Mouse (Mus musculus): ENCODE data around the gene Dnaaf5. TPM values are rescaled to one million over a fixed set of nuclear protein-coding genes. Genes with fewer than 3 reads are reported as not detected.

Dnaaf5 gene
- polyA plus RNA-seq, 1 experiment from 2014 or later = 45.6 TPM

DNA sequence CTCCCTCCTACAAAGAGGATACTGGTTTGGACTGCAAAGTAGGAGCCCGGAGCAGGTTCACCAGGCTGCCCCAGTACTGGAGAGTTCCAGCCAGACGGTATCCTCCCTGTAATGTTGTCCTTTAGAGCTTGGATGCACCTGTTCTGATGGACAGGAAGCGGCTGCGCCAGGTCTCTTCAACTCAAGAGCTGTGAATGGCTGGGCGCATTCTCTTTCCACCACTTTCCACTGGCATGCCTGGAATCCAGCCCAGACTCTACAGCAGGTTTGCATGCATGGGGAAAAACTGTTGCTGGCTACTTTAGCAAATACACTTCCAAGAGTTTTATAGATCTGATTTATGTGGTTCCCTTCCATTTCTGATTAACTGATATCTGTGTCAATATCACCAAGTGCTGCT, 8.7 kb upstream of the Dnaaf5 start:
- CTCF ChIA-PET = no interaction called here
- no peak for DNase-seq (ENCODE audit: low read depth, low spot score)
- POLR2A ChIA-PET = interaction anchor here (1.1 kb wide), 1 partner anchor 194 kb away, joined by 3 read pairs; no protein-coding TSS in a partner anchor
- ATAC-seq = no peak
- TF ChIP-seq CTCF (IDR thresholded peaks at IDR 0.05) = no peak
- in situ Hi-C loops (cut with MboI; ENCODE audit: low pct_unique_long_range_greater_than_20kb) = no loop called here
- H3K27me3 ChIP-seq = no peaks in the 10 kb centered on the region

DNA sequence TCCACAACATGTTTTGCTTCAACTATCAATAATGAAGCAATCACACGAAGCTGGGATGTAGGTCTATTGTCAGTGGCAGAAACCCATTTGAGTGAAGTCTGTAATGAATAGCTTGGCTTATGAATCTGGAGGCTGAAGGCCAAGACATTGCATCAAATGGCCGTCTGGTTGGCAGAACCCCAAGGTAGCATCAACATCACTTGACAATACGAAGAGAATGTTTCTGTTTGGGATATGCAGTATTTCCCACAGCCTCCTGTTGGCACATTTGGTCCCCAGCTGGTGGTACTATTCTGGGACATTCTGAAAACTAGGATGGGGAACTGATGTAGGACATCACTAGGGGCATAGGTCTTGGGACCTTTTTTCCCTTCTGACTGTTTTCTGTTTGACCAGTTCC, 6.1 kb upstream of the Dnaaf5 start:
- H3K27me3 ChIP-seq = no peaks in the 10 kb centered on the region
- ChIA-PET CTCF (interaction anchor here (1.3 kb wide), 1 partner anchor 16 kb away, joined by 3 read pairs; no protein-coding TSS in a partner anchor), POLR2A (interaction anchor here (0.6 to 1.0 kb wide), 3 partner anchors 20 to 288 kb away, joined by 3 read pairs; no protein-coding TSS in a partner anchor)
- in situ Hi-C loops (cut with MboI; ENCODE audit: low pct_unique_long_range_greater_than_20kb) = no loop called here
- DNase-seq (ENCODE audit: low read depth, low spot score) = no peak
- ATAC-seq = no peak
- TF ChIP-seq CTCF (IDR thresholded peaks at IDR 0.05) = no peak

DNA sequence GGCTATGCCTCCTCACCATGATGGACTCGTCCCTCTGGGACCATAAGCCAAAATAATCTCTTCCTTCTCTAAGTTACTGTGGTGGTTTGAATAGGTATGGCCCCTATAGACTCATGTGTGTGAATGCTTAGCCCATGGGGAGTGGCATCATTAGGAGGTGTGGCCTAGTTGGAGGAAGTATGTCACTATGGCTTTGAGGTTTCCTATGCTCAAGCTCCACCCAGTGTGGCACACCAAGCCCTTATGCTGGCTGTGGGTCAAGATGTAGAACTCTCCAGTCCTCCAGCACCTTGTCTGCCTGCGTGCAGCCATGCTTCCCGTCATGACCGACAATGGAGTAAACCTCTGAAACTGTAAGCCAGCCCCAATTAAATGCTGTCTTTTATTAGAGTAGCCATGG, 4.3 kb upstream of the Dnaaf5 start:
- in situ Hi-C loops (cut with MboI; ENCODE audit: low pct_unique_long_range_greater_than_20kb) = no loop called here
- no peak for DNase-seq (ENCODE audit: low read depth, low spot score)
- no peak for TF ChIP-seq CTCF (IDR thresholded peaks at IDR 0.05)
- POLR2A ChIA-PET = no interaction called here
- H3K27me3 ChIP-seq = no peaks in the 10 kb centered on the region
- CTCF ChIA-PET = no interaction called here
- no peak for ATAC-seq

DNA sequence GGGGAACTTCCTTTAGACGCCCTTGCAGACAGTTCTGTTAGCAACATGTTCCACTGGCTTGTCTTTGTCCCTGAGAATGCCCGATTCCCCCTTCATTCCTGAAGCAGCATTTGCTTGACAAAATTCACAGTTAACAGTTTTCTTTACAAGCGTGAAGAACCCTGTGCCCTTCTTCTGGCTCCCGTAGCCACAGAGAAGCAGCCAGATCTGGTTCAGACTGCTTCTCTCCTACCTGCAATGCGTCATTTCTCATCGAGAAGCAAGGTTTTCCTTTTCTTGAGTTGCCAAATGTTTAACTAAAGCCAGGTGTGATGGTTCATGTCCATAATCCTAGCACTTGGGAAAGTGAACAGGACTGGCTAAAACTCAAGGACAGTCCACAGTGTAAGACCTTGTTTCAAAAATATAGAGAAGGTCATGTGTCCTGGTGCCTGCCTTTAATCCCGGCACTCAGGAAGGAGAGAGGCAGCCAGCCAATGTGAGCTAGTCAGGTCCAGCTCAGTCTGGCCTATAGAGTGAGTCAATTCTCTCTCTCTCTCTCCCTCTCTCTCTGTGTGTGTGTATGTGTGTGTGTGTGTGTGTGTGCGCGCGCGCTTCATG, 3.4 kb upstream of the Dnaaf5 start:
- no peak for TF ChIP-seq CTCF (IDR thresholded peaks at IDR 0.05)
- in situ Hi-C loops (cut with MboI; ENCODE audit: low pct_unique_long_range_greater_than_20kb) = no loop called here
- no peak for ATAC-seq
- no peaks in the 10 kb centered on the region for H3K27me3 ChIP-seq
- POLR2A ChIA-PET = no interaction called here
- CTCF ChIA-PET = no interaction called here
- no peak for DNase-seq (ENCODE audit: low read depth, low spot score)

DNA sequence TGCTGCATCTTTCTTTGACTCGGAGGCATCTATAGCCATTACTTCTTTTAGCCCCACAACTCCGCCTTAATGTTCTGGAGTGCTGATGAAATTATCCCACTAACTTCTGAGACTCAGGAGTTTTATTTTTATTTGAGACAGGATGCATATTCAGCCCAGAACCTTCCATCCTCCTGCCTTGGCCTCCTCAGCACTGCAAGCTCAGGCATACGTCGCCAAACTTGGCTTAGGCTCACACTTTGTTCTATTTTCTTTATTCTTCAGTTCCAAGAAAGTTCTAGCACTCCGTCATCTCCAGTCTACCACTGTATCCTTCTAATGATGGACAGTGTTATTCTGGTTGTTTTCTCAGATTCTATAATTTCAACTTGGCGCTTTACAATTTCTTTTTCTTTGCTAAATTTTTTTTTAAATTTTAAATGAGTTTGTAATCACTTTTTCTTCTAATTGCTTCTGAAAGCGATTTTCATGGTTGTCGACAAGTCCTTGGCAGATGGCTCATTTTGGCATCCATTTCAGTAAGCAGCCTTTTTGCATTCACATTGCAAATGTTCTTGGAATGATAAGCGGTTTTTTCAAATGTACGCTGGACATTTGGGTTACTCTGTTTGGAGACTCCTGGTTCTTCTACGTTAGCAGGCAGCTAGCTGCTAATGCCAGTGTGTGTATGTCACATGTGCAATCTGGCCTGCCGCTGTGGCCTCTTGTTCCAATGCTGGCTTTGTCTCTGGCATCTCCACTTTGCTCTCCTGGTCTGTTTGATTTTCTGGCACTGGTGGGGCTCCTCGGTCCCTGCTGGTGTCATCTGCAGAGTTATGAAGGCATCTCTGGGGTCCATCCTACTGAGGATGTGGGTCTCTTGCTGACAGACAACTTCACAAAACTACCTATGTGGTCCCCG, 2.6 kb upstream of the Dnaaf5 start:
- CTCF ChIA-PET = no interaction called here
- ATAC-seq = no peak
- in situ Hi-C loops (cut with MboI; ENCODE audit: low pct_unique_long_range_greater_than_20kb) = no loop called here

DNA sequence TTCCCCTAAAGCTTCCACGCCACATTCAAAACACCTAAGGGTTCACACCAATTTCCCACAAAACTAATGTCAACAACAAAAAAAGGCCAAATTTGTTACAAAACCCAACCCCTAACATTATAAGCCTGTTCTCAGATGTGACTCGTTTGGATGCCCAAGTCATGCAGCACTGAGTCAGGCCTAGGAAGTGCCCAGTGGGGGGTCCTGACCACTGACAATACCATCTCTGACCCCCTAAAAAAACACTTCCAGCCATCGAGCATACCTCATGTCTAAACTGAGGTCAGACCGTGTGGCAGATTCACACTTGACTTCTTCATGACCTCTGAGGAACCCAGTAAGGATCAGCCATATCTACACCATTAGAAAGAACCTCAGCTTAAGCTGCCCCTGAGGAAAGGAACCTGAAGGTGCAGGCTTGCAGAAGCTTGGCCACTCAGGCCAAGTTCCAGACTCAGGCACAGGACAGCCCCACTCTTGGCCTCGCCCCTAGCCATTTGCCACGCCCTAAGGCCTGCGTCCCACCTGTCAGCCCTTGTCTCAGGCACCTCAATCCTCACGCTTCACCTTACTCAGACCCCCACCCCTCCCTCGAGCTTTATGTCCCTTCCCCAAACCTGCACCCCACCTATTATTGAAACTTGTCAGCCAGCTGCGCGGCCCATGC, 884 bp upstream of the Dnaaf5 start:
- ChIA-PET CTCF (no interaction called here), POLR2A (interaction anchor here (0.6 to 0.9 kb wide), 2 partner anchors 13 to 14 kb away, joined by 3 read pairs; no protein-coding TSS in a partner anchor)
- DNase-seq (ENCODE audit: low read depth, low spot score) = peak; percentile 39
- TF ChIP-seq CTCF (IDR thresholded peaks at IDR 0.05) = no peak
- ATAC-seq = peak; percentile 32
- no peaks in the 10 kb centered on the region for H3K27me3 ChIP-seq
- in situ Hi-C loops (cut with MboI; ENCODE audit: low pct_unique_long_range_greater_than_20kb) = no loop called here

More for the DNA sequence above, 2.6 kb upstream of the Dnaaf5 start:
- no peaks in the 10 kb centered on the region for H3K27me3 ChIP-seq
- DNase-seq (ENCODE audit: low read depth, low spot score) = no peak
- POLR2A ChIA-PET = no interaction called here
- TF ChIP-seq CTCF (IDR thresholded peaks at IDR 0.05) = no peak

DNA sequence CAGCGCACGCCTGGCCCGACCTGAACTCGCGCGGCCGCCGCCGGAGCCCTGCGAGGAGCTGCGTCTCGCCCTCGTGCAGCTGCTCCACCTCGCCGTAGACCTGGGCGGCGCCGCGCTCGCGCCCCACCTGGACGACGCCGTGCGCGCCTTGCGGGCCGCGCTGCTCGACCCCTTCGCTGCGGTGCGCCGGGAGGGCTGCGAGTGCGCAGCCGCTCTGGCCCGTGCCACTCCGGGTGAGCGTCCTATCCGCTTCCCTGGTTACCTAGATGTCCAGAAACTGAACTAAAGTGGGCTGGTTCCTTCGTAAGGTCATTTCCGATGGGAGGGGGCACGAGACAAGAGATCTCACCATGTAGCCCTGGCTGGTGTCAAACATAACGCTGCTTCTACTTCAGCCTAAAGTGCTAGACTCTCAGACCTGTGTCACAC, 594 bp downstream of the Dnaaf5 start:
- DNase-seq (ENCODE audit: low read depth, low spot score) = no peak
- CTCF ChIA-PET = no interaction called here
- in situ Hi-C loops (cut with MboI; ENCODE audit: low pct_unique_long_range_greater_than_20kb) = no loop called here
- POLR2A ChIA-PET = interaction anchor here (1.1 kb wide), 1 partner anchor 16 kb away, joined by 3 read pairs; no protein-coding TSS in a partner anchor
- H3K27me3 ChIP-seq = no peaks in the 10 kb centered on the region
- ATAC-seq = peak; percentile 13
- no peak for TF ChIP-seq CTCF (IDR thresholded peaks at IDR 0.05)

DNA sequence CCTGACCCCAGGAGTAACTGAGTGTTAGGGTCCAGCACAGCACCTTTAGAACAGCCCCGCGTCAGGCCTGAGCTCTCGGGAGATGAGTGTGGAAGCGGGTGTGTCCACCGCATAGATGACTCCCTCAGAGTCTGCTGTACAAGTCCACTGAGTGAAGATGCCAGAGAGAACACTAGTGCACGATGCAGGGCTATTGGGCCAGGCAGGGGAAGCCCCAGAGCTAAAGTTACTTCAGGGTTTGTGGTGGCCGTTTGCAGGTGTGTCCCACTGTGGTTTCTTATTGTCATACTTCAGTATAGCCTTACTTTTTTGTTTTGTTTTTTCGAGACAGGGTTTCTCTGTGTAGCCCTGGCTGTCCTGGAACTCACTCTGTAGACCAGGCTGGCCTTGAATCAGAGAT, 10.9 kb downstream of the Dnaaf5 start:
- CTCF ChIA-PET = no interaction called here
- ATAC-seq (no peak), DNase-seq (ENCODE audit: low read depth, low spot score) (no peak)
- in situ Hi-C loops (cut with MboI; ENCODE audit: low pct_unique_long_range_greater_than_20kb) = no loop called here
- no peaks in the 10 kb centered on the region for H3K27me3 ChIP-seq
- POLR2A ChIA-PET = no interaction called here
- TF ChIP-seq CTCF (IDR thresholded peaks at IDR 0.05) = no peak

DNA sequence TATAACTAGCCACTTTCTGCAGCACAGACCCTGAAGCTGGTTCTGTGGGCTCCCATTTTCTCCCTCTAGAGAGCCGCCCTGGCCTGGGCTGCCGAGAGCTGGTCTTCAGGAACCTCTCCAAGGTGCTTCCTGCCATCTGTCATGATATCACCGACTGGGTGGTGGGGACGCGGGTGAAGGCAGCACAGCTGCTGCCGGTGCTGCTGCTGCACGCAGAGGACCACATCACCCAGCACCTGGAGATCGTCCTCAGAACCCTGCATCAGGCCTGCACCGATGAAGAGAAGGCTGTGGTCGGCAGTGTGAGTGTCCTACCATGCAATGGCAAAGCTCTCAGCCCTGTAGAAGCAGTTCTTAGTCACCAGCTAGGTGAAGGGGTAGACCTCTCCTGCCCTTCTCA, 11.6 kb downstream of the Dnaaf5 start:
- ChIA-PET CTCF (no interaction called here), POLR2A (no interaction called here)
- TF ChIP-seq CTCF (IDR thresholded peaks at IDR 0.05) = no peak
- no peak for ATAC-seq
- no peaks in the 10 kb centered on the region for H3K27me3 ChIP-seq
- no peak for DNase-seq (ENCODE audit: low read depth, low spot score)
- in situ Hi-C loops (cut with MboI; ENCODE audit: low pct_unique_long_range_greater_than_20kb) = no loop called here

DNA sequence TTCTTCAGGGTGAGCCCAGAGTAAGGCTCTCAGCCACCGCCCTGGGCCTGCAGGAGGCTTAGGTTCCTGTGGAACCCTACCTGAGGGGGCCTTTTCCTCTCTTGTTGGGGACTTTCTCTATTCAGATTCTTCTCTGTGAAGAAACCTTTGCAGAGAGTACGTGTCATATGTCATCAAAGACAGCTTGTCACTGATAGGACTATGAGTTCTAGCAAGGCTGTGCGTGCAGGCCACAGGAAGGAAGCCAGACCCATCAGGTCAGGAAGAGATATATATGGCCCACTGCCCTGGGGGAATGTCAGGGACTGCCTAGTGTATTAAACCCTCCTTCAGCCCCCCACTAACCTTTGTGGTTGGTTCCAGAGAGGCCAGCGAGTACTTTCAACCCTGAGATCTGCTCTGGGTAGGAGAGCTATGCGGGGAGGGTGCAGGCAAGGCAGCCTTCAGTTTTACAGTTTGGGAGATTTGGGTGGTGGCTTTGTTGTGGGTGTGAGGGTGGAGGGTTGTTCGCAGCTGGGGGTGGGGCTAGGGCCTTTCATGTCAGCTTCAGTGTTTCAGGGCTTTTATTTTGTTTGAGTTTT, 16.8 kb downstream of the Dnaaf5 start:
- no peak for ATAC-seq
- TF ChIP-seq CTCF (IDR thresholded peaks at IDR 0.05) = no peak
- ChIA-PET POLR2A (interaction anchor here (1.0 to 1.2 kb wide), 2 partner anchors 16 to 317 kb away, joined by 3 to 4 read pairs; partner anchors contain the start of gene Dnaaf5), CTCF (no interaction called here)
- in situ Hi-C loops (cut with MboI; ENCODE audit: low pct_unique_long_range_greater_than_20kb) = no loop called here
- no peak for DNase-seq (ENCODE audit: low read depth, low spot score)
- no peaks in the 10 kb centered on the region for H3K27me3 ChIP-seq

Data from Patski (cell line).